Mouse (Mus musculus) erythroid progenitor cell, adult 5-6 weeks (primary cell): ENCODE measurements around the gene Slc12a4. TPM values are rescaled to one million over a fixed set of nuclear protein-coding genes. Genes with fewer than 3 reads are reported as not detected.

Source experiments
- ATAC-seq: replicated peaks from 2 replicates; pipeline ENCODE4 v1.8.0; 2016; ENCODE audit warnings: moderate number of reproducible peaks, mild to moderate bottlenecking, moderate TSS enrichment, inconsistent platforms; ENCODE audit not compliant: poor library complexity, low FRiP score, severe bottlenecking
- total RNA-seq, 2 experiments: library from RNA; stranded (forward) in 1 of 2; stranded (reverse) in 1 of 2; fragments of 150-400 nt in 1 of 2; fragments of 186-747, 209-891 nt in 1 of 2; gene quantifications; 2 replicates each; pipeline versions ENCODE4 v1.2.3 to v1.2.4; 2015 to 2017; ENCODE audit warnings: low replicate concordance in 2 of 2

Slc12a4 gene
- total RNA-seq, 2 experiments from 2014 or later: 3.4 to 4.0 TPM

- ATAC-seq: no peak
Observed at GRCm38 (mm10) chr8:105971019-105971720, 5.3 kb upstream of the Slc12a4 start.

- ATAC-seq: no peak
Observed at GRCm38 (mm10) chr8:105969367-105969766, 3.5 kb upstream of the Slc12a4 start.

GRCm38 (mm10) chr8:105966692-105967311 lies 905 bp upstream of the Slc12a4 start:
- peak; percentile 62 for ATAC-seq

- ATAC-seq: peak; percentile 36; the same call in 1 of the 2 replicates
Observed at GRCm38 (mm10) chr8:105965266-105965904, 512 bp downstream of the Slc12a4 start.

- no peak for ATAC-seq
Observed at GRCm38 (mm10) chr8:105964506-105965265, 1.2 kb downstream of the Slc12a4 start.

- ATAC-seq: no peak
Observed at GRCm38 (mm10) chr8:105961536-105961935, 4.4 kb downstream of the Slc12a4 start.

- peak; percentile 44 for ATAC-seq
Observed at GRCm38 (mm10) chr8:105961101-105961500, 4.8 kb downstream of the Slc12a4 start.

- ATAC-seq: no peak
Observed at GRCm38 (mm10) chr8:105959350-105959749, 6.5 kb downstream of the Slc12a4 start.

GRCm38 (mm10) chr8:105957813-105958212 lies 8.1 kb downstream of the Slc12a4 start:
- no peak for ATAC-seq

GRCm38 (mm10) chr8:105956556-105956955 lies 9.3 kb downstream of the Slc12a4 start:
- ATAC-seq: no peak

- no peak for ATAC-seq
Observed at GRCm38 (mm10) chr8:105951057-105951659, 14.7 kb downstream of the Slc12a4 start.

GRCm38 (mm10) chr8:105949350-105949749 lies 16.5 kb downstream of the Slc12a4 start:
- no peak for ATAC-seq

GRCm38 (mm10) chr8:105943321-105943739 lies 22.6 kb downstream of the Slc12a4 start, which contains the start of gene Lcat:
TSS of gene Lcat (minus strand) at chr8:105943382.
- no peak for ATAC-seq

- ATAC-seq: no peak
Observed at GRCm38 (mm10) chr8:105942542-105942941, 23.4 kb downstream of the Slc12a4 start.

- ATAC-seq: no peak
Observed at GRCm38 (mm10) chr8:105942026-105942425, 23.9 kb downstream of the Slc12a4 start.

GRCm38 (mm10) chr8:105938306-105938669 lies 27.6 kb downstream of the Slc12a4 start, which contains the start of gene Psmb10:
TSS of gene Psmb10 (minus strand) at chr8:105938444.
- ATAC-seq: no peak

- peak; percentile 55 for ATAC-seq
Observed at GRCm38 (mm10) chr8:105937496-105938305, 28.2 kb downstream of the Slc12a4 start.

GRCm38 (mm10) chr8:105936866-105937475 lies 28.9 kb downstream of the Slc12a4 start:
- ATAC-seq: peak; percentile 91
